Mouse (Mus musculus) c-Kit-negative CD71-positive TER-119-positive erythroid progenitor cells, embryonic 14.5 days (primary cell): ENCODE data around the gene Dapl1.

Experiments used
- DNase-seq: peaks from one replicate; pipeline ENCODE4 v3.0.0-alpha.2; 2013; ENCODE audit warnings: low read depth, low spot score

The Dapl1 gene

DNA sequence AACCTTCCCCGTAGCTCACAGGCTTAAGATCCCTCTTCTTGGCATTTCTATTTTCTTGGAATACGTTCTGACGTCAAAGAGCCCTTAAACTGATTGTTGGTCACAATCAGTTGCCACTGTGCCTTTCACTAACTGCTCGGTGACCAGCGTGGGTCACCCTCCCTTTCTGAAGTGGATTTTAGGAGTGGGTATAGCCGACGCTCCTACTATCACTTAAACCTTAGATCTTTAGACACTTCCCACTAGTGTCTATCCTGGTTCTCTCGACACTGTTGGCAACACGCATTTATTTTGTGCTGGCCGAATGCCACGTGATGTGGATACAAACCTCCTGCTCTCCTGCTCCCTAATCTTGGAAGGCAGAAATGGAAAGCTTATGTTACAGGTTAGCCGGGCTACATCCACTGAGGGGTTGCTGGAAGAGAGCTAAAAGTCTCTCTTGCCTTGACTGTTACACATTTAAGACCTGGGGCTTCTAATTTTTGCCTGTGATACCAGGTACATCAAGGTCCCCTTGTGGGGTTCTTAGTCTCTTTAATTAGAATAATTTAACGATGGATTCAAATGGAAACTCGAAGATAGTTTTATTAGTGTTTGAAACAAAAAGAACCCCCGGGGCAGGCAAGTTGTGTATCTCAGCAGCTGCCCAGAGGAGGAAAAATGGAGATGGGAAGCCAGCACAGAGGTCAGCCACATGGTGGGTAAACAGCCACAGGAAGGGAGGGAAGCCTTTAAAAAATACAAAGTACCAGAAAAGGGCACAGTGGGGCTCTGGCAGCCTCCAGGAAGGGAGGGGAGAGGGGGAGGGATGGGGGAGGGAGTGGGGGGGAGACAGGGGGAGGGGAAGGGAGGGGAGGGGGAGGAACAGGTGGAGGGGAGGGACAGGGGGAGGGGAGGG lies 13.2 kb upstream of the Dapl1 start:
- no peak for DNase-seq

- DNase-seq = no peak
Measured at GRCm38 (mm10) chr2:59474336-59474735, 10.1 kb upstream of the Dapl1 start.

- DNase-seq = no peak
Measured at GRCm38 (mm10) chr2:59485080-59485479, 627 bp downstream of the Dapl1 start.

- DNase-seq = no peak
Measured at GRCm38 (mm10) chr2:59485657-59486056, 1.2 kb downstream of the Dapl1 start.

DNA sequence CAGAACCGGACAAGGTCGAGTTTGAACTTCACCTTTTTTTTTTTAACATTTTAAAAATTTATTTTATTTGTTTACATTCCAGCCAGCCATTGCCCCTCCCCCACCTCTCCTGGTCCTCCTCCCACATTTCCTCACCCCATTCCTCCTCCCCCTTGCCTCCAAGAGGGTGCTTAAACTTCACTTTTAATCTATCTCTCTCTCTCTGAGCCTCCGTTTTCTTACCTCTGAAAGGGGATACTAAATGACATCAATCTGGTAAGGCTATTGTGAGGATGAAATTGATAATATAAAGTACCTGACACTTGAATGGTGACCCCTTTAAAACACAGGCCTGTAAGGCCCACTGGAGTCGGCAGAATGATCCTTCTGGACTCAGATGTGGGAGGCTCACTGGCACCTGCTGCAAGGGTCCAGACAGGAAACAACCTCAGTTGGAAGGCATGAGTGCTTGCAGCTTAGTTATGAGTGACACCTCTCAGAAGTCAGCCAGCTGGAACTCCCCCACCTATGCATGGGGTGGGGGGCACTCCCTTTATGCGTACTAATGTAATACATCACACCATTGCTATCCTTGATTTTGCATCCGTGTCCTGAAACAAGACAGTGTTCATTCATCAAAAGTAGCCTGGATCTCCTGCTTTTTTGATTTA lies 1.9 kb downstream of the Dapl1 start:
- no peak for DNase-seq

- no peak for DNase-seq
Measured at GRCm38 (mm10) chr2:59488235-59488634, 3.8 kb downstream of the Dapl1 start.

GRCm38 (mm10) chr2:59490353-59490752 lies 5.9 kb downstream of the Dapl1 start:
- no peak for DNase-seq

DNA sequence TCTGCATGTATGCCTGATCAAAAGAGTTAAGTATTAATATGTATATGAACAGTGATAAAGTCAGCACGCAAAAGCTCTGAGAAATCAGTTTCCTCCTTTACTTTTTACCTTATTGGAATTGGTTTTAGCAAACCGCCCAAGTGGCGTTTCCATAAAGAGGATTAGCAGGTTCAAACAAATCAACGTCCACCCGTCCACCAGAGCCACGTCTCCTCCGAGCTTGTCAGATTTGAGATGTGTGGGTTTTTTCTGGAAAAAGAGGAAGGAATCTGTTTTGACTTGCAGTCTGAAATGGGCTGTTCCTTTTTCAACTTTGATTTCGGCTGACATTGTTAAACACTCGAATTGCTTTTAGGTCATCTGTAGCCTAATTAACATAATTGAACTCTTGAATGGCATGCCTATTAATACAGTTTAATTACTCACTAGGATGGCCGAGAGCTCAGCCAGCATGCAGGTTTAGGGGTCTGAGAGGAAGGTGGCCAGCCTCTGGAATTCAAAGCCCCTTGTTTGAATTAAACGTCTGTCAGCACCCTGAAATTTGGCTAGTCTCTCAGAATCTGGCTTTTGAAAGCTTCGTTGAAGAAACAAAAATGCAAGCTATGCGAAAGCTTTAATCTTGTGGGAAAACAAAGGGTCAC lies 9.1 kb downstream of the Dapl1 start:
- no peak for DNase-seq

DNA sequence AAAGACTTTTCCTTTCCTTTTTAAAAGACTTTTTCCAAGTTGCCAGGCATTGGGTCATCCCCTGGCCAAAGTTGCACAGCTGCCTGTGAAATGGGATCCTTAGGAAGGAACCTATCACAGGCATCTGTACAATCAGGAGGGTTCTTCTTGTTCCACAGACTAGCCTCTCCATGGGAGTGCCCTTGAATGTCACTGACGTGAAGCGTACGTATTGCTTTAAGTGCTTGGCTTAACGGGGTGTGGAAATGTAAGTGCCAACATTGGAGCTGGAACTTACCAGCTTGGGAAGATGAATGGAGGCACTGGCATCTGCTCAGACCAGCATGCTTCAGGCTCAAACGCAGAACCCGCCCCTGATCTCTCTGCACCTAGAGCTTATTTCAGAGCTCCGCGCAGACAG lies 14.7 kb downstream of the Dapl1 start:
- DNase-seq = no peak

DNA sequence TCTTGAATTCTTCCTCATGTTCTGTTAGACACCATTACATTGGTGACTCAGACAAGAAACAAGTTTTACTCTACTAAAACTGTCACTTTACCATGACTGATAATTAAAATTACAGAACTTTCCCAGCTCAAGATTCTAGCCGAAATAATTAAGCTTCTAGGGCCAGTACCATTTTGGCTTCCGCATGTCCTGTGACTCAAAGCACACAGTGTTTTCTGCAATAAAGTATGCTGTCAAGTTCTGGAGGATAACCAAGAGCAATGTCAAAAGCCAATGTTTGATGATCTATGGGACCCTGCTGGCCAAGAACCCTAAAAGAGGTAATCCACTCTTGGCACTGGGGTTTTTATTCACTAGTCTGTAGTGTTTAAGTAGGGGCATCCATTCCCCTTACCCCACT lies 15.3 kb downstream of the Dapl1 start:
- no peak for DNase-seq

- no peak for DNase-seq
Measured at GRCm38 (mm10) chr2:59509061-59509460, 24.6 kb downstream of the Dapl1 start.

- no peak for DNase-seq
Measured at GRCm38 (mm10) chr2:59510416-59510815, 26.0 kb downstream of the Dapl1 start.

- DNase-seq = no peak
Measured at GRCm38 (mm10) chr2:59510882-59511281, 26.4 kb downstream of the Dapl1 start.

DNA sequence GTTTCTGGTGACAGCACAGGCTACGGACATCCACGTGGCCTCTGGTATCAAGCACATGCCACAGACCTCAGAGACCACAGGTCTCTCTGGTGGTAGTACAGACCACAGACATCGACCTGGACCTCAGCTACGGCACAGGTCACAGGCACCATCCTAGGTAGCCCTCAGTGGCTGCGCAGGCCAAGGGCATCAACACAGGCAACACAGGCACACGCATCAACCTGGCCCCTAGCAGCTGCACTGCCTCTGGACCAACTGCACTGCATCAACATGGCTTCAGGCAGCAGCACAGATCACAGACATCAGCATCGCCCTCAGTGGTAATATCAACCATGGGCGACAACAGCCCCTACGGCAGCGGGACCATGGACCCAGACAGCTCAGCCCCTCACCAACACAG lies 36.2 kb downstream of the Dapl1 start:
- DNase-seq = no peak

- peak; percentile 11 for DNase-seq
Measured at GRCm38 (mm10) chr2:59522079-59522684, 37.7 kb downstream of the Dapl1 start.

GRCm38 (mm10) chr2:59523526-59523925 lies 39.1 kb downstream of the Dapl1 start:
- no peak for DNase-seq

- DNase-seq = no peak
Measured at GRCm38 (mm10) chr2:59526893-59527292, 42.4 kb downstream of the Dapl1 start.

DNA sequence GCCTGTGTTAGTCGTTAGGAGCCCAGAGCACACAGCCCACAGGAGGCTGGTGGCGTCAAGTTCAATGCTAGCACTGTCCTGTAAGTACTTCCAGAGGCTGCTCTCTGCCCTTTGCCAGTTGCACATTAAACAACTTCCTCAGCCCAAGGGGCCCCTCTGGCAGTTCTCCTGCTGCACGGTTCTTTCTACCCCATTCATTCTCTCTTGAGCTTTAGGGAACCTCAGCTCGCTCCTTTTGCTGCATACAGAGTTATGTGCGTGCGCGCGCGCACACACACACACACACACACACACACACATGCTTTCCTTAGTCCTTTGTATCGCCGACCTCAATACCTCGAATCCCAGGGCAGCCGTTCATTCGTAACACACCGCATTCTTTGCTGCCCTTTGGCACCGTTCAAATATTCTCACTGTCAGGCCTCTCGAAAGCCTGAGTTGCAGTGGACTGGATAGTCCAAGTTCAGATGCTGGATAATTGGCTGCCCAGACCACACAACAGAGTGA lies 45.2 kb downstream of the Dapl1 start:
- no peak for DNase-seq

DNA sequence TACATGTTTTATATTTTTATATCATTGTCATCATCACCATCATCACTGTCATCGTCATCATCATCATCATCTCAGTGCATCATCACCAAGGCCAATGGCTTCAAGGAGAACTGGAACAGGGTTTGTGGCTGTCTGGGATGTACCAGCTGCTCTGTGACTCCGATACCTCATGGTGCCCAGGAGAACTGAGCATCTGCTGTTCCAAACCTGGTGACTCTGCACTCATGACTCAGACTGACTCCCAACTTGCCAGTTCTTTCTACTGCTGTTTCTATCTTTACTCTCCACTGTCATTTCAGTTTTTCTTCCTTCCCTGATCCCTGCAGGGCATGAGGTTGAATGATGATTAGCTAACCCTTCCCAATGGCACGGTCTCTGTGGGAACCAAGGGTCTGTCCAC lies 46.4 kb downstream of the Dapl1 start:
- no peak for DNase-seq

DNA sequence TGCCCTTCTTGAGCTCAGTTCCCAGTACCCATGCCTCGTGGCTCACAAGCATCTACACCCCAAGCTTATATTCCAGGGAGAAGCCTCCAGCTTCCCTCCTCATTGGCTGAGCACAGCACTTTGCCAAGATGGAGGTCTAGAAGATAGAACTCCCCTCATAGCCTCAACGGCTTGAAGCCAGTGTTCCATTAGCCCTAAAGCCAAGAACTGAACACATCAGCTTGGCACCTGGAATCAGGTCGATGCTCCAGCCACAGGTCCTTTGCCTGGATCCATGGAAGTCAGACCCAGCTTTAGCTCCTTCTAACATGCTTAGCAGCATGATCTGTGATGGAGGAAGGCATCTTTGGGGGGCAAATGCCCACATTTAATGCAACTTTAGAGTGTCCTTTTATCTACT lies 48.5 kb downstream of the Dapl1 start:
- no peak for DNase-seq

DNA sequence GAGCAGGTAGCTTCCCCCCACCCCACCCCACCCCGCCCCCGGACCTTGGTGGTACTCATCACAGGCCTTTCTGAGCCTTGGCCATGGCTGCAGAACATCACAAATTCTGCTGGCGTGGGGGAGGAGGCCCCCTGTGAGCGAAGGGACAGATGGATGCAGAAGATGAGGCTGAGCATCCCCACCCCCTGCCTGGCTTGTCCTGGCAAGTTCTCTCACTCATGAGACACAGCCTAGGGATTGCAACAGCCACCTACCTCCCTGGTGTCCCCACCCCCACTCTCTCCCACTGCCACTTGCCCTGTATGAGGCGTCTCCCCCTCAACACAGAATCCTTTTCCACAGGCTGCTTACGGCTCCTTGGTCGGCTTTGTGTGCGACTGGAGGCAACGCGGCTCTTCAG lies 49.1 kb downstream of the Dapl1 start:
- no peak for DNase-seq
